Mouse (Mus musculus): Measurements from ENCODE around the gene Nhlrc1. TPM values are rescaled to one million over a fixed set of nuclear protein-coding genes. Genes with fewer than 3 reads are reported as not detected.

Gene Nhlrc1
- 0.94 TPM for polyA plus RNA-seq (2021)

GRCm38 (mm10) chr13:47014334-47015194 lies at the start of gene Nhlrc1:
TSS of gene Nhlrc1 (minus strand) at chr13:47014850.
- DNase-seq (ENCODE audit: low read depth, low spot score), result no peak
- no peaks in the 10 kb centered on the region for H3K27me3 ChIP-seq
- in situ Hi-C loops (cut with MboI; ENCODE audit: low pct_unique_long_range_greater_than_20kb), result loop anchor here (10.0 kb wide), 3 partner anchors 80 to 700 kb away; no protein-coding TSS in a partner anchor
- no peak for ATAC-seq
- ChIA-PET POLR2A (interaction anchor here (0.6 to 1.0 kb wide), 3 partner anchors 106 to 275 kb away, joined by 3 to 5 read pairs (median 3); no protein-coding TSS in a partner anchor), CTCF (interaction anchor here (0.9 to 1.5 kb wide), 4 partner anchors 10 to 177 kb away, joined by 3 to 4 read pairs (median 3); partner anchors contain the start of gene Kif13a)
- TF ChIP-seq CTCF (IDR thresholded peaks at IDR 0.05), result peak; percentile 95

DNA sequence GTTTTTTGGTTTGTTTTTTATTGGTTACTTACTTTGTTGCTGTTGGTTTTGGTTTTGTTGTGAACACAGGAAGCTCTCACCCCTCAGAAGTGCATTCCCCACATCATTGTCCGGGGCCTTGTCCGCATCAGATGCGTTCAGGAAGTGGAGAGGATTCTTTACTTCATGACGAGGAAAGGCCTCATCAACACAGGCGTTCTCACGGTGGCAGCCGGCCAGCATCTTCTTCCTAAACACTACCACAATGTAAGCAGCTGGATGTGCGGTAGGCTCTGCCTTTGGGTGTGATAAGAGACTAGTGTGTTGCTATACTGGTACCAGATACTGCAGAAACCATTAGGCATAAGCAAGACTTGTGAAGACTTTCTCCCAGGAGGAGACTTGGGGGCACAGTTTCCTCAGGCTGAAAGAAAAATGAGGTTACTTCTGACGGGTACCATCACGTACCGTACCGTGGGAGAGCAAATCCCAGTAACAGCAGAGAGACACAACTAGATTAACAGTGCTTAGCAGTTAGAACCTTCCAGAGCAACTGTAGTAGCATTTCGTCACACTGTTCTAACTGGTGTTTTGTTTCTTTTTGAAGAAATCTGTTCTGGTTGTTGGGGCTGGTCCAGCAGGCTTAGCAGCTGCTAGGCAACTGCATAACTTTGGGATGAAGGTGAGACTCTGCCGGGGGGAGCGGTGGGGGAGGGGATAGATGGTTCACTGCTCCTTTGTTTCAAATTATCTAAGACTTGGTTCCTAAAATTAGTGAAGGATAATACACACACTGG lies 49.5 kb upstream of the Nhlrc1 start:
- DNase-seq (ENCODE audit: low read depth, low spot score) (no peak), ATAC-seq (no peak)
- H3K27me3 ChIP-seq, result no peaks in the 10 kb centered on the region
- in situ Hi-C loops (cut with MboI; ENCODE audit: low pct_unique_long_range_greater_than_20kb), result no loop called here
- TF ChIP-seq CTCF (IDR thresholded peaks at IDR 0.05), result no peak
- POLR2A ChIA-PET, result interaction anchor here (0.7 kb wide), 1 partner anchor 62 kb away, joined by 3 read pairs; no protein-coding TSS in a partner anchor
- CTCF ChIA-PET, result interaction anchor here (1.0 to 1.7 kb wide), 3 partner anchors 16 to 27 kb away, joined by 3 to 4 read pairs (median 3); partner anchors contain the start of gene Kdm1b

- no peak for TF ChIP-seq CTCF (IDR thresholded peaks at IDR 0.05)
- ChIA-PET CTCF (no interaction called here), POLR2A (no interaction called here)
- no peaks in the 10 kb centered on the region for H3K27me3 ChIP-seq
- DNase-seq (ENCODE audit: low read depth, low spot score) (no peak), ATAC-seq (no peak)
- in situ Hi-C loops (cut with MboI; ENCODE audit: low pct_unique_long_range_greater_than_20kb), result no loop called here
Observed at GRCm38 (mm10) chr13:47062756-47063155, 48.1 kb upstream of the Nhlrc1 start.

- DNase-seq (ENCODE audit: low read depth, low spot score) (no peak), ATAC-seq (no peak)
- ChIA-PET POLR2A (no interaction called here), CTCF (no interaction called here)
- TF ChIP-seq CTCF (IDR thresholded peaks at IDR 0.05), result no peak
- in situ Hi-C loops (cut with MboI; ENCODE audit: low pct_unique_long_range_greater_than_20kb), result no loop called here
- H3K27me3 ChIP-seq, result no peaks in the 10 kb centered on the region
Observed at GRCm38 (mm10) chr13:47056781-47057180, 42.1 kb upstream of the Nhlrc1 start.

DNA sequence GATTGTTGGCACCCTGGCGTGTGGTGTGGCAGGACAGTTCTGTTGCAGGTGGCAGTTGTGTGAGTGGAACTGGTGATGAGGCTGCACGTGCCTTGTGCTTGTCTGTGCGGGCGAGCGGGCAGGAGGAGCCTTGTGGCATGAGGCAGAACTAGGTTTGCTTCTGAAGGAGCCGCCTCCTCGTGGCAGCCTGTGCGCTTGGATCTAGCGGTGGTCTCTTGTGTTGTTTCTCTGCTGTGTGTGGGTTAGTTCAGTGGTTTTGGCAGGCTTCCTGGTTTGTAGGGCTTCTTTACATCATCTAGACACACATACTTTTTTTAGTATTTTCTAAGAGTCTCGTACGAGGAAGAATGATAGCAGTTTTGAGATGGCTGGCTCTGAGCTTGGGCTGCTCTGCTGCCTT lies 41.5 kb upstream of the Nhlrc1 start:
- POLR2A ChIA-PET, result no interaction called here
- TF ChIP-seq CTCF (IDR thresholded peaks at IDR 0.05), result no peak
- no peaks in the 10 kb centered on the region for H3K27me3 ChIP-seq
- no peak for ATAC-seq
- in situ Hi-C loops (cut with MboI; ENCODE audit: low pct_unique_long_range_greater_than_20kb), result no loop called here
- CTCF ChIA-PET, result no interaction called here
- DNase-seq (ENCODE audit: low read depth, low spot score), result no peak

DNA sequence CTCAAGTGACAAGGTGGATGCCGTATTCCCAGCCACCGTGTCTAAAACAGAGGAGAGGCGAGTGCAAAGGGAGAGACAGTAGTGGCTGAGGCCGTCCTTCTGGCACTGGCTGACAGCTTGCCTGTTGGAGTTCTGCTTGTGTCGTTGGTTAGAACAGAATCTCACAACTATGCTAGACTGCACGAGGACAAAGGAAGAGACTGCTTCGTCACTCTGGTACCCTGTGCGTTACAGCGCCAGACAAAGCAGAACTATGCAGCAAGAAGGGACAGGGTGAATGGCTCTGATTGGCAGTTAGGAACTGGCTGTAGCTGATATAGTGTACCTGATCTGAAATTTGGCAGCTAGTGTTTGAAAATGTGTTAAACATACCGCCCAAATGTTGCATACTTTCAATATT lies 39.3 kb upstream of the Nhlrc1 start:
- no peak for DNase-seq (ENCODE audit: low read depth, low spot score)
- in situ Hi-C loops (cut with MboI; ENCODE audit: low pct_unique_long_range_greater_than_20kb), result no loop called here
- POLR2A ChIA-PET, result no interaction called here
- CTCF ChIA-PET, result no interaction called here
- TF ChIP-seq CTCF (IDR thresholded peaks at IDR 0.05), result no peak
- H3K27me3 ChIP-seq, result no peaks in the 10 kb centered on the region
- no peak for ATAC-seq

GRCm38 (mm10) chr13:47050009-47050408 lies 35.4 kb upstream of the Nhlrc1 start:
- DNase-seq (ENCODE audit: low read depth, low spot score) (no peak), ATAC-seq (no peak)
- TF ChIP-seq CTCF (IDR thresholded peaks at IDR 0.05), result no peak
- in situ Hi-C loops (cut with MboI; ENCODE audit: low pct_unique_long_range_greater_than_20kb), result no loop called here
- ChIA-PET CTCF (interaction anchor here (1.2 kb wide), 1 partner anchor 38 kb away, joined by 3 read pairs; no protein-coding TSS in a partner anchor), POLR2A (no interaction called here)
- no peaks in the 10 kb centered on the region for H3K27me3 ChIP-seq

DNA sequence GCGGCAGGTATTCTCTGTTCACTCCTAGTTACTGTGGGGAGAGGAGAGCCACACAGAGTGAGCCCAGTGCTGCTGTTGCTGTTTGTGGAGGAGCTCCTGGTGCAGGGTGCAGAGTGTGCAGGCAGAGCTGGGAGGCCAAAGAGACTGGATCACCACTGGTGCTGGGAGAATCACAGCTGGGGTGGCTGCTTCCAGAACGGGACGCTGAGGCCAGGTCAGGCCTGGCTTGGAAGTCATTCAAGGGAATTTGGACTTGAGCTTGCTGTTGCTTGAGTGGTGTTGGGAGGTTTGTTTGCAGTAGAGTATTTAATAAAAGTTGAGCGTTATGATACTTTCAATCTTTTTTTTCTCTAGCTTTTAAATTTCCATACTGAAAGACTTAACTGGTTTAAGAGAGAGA lies 33.3 kb upstream of the Nhlrc1 start:
- in situ Hi-C loops (cut with MboI; ENCODE audit: low pct_unique_long_range_greater_than_20kb), result no loop called here
- ChIA-PET CTCF (interaction anchor here (1.2 kb wide), 1 partner anchor 20 kb away, joined by 3 read pairs; no protein-coding TSS in a partner anchor), POLR2A (no interaction called here)
- DNase-seq (ENCODE audit: low read depth, low spot score) (no peak), ATAC-seq (no peak)
- no peaks in the 10 kb centered on the region for H3K27me3 ChIP-seq
- TF ChIP-seq CTCF (IDR thresholded peaks at IDR 0.05), result no peak

GRCm38 (mm10) chr13:47044617-47044947 lies 29.9 kb upstream of the Nhlrc1 start, which contains the start of gene Tpmt:
TSS of gene Tpmt (minus strand) at chr13:47044737.
- no peaks in the 10 kb centered on the region for H3K27me3 ChIP-seq
- no peak for TF ChIP-seq CTCF (IDR thresholded peaks at IDR 0.05)
- ChIA-PET CTCF (no interaction called here), POLR2A (no interaction called here)
- in situ Hi-C loops (cut with MboI; ENCODE audit: low pct_unique_long_range_greater_than_20kb), result no loop called here
- DNase-seq (ENCODE audit: low read depth, low spot score), result no peak
- no peak for ATAC-seq

- DNase-seq (ENCODE audit: low read depth, low spot score) (no peak), ATAC-seq (peak; percentile 41)
- POLR2A ChIA-PET, result interaction anchor here (0.6 to 0.9 kb wide), 2 partner anchors 101 to 216 kb away, joined by 3 read pairs; no protein-coding TSS in a partner anchor
- in situ Hi-C loops (cut with MboI; ENCODE audit: low pct_unique_long_range_greater_than_20kb), result no loop called here
- CTCF ChIA-PET, result interaction anchor here (1.1 kb wide), 1 partner anchor 21 kb away, joined by 3 read pairs; no protein-coding TSS in a partner anchor
- H3K27me3 ChIP-seq, result no peaks in the 10 kb centered on the region
- no peak for TF ChIP-seq CTCF (IDR thresholded peaks at IDR 0.05)
Observed at GRCm38 (mm10) chr13:47043833-47044616, 29.4 kb upstream of the Nhlrc1 start.
